Mouse (Mus musculus): ENCODE results near the gene Maml2. TPM values are rescaled to one million over a fixed set of nuclear protein-coding genes. Genes with fewer than 3 reads are reported as not detected.

Maml2 gene
- polyA plus RNA-seq, 1 experiment: 1.3 TPM

- H3ac ChIP-seq (ENCODE audit: control insufficient read depth, insufficient read length): no peak overlapping the region
- no peaks in the 10 kb centered on the region for H3K27me3 ChIP-seq (ENCODE audit: control insufficient read depth, insufficient read depth, insufficient read length)
- no peak overlapping the region for H3K4me2 ChIP-seq (ENCODE audit: low read depth)
- no peak for TF ChIP-seq REST (IDR thresholded peaks at IDR 0.05; ENCODE audit: insufficient read depth, insufficient read length)
- TF ChIP-seq E2F4 (IDR thresholded peaks at IDR 0.05; ENCODE audit: insufficient read depth): no peak
- TF ChIP-seq POLR2AphosphoS2 (IDR thresholded peaks at IDR 0.05; ENCODE audit: insufficient read length, low read depth): no peak
- TF ChIP-seq POLR2A (IDR thresholded peaks at IDR 0.05; ENCODE audit: insufficient read length, low read depth): no peak
- no peak for TF ChIP-seq CEBPB (IDR thresholded peaks at IDR 0.05; ENCODE audit: insufficient read depth, poor library complexity, severe bottlenecking)
- no peak for TF ChIP-seq MYOG (IDR thresholded peaks at IDR 0.05; ENCODE audit: control insufficient read depth in 1 of 3, insufficient read depth in 1 of 3, insufficient read length in 2 of 3, low read depth in 2 of 3)
- TF ChIP-seq USF1 (IDR thresholded peaks at IDR 0.05; ENCODE audit: low read depth): no peak
- no peak for TF ChIP-seq TCF3 (IDR thresholded peaks at IDR 0.05; ENCODE audit: insufficient read length, low read depth)
- no peak for TF ChIP-seq MYOD1 (IDR thresholded peaks at IDR 0.05; ENCODE audit: control insufficient read depth in 1 of 3, insufficient read length in 2 of 3, low read depth in 2 of 3)
- no peak for TF ChIP-seq MAX (IDR thresholded peaks at IDR 0.05; ENCODE audit: low read depth)
- TF ChIP-seq SRF (IDR thresholded peaks at IDR 0.05; ENCODE audit: control insufficient read depth, insufficient read length, low read depth): no peak
- TF ChIP-seq TCF12 (IDR thresholded peaks at IDR 0.05; ENCODE audit: insufficient read depth, poor library complexity, severe bottlenecking): no peak
- no peak overlapping the region for H3K4me3 ChIP-seq
- H3K79me2 ChIP-seq (ENCODE audit: control insufficient read depth, insufficient read depth): no peaks in the 10 kb centered on the region
- H3K36me3 ChIP-seq (ENCODE audit: control insufficient read depth, insufficient read depth): no peaks in the 10 kb centered on the region
These were observed 238.9 kb downstream of the Maml2 start for GRCm38 (mm10) chr9:13536419-13537261.

- no peak overlapping the region for H3K4me3 ChIP-seq
- no peak overlapping the region for H3ac ChIP-seq (ENCODE audit: control insufficient read depth, insufficient read length)
- H3K4me2 ChIP-seq (ENCODE audit: low read depth): no peak overlapping the region
- no peak for TF ChIP-seq POLR2AphosphoS2 (IDR thresholded peaks at IDR 0.05; ENCODE audit: insufficient read length, low read depth)
- no peak for TF ChIP-seq MYOG (IDR thresholded peaks at IDR 0.05; ENCODE audit: control insufficient read depth in 1 of 3, insufficient read depth in 1 of 3, insufficient read length in 2 of 3, low read depth in 2 of 3)
- no peak for TF ChIP-seq REST (IDR thresholded peaks at IDR 0.05; ENCODE audit: insufficient read depth, insufficient read length)
- TF ChIP-seq MYOD1 (IDR thresholded peaks at IDR 0.05; ENCODE audit: control insufficient read depth in 1 of 3, insufficient read length in 2 of 3, low read depth in 2 of 3): no peak
- TF ChIP-seq USF1 (IDR thresholded peaks at IDR 0.05; ENCODE audit: low read depth): no peak
- no peak for TF ChIP-seq TCF12 (IDR thresholded peaks at IDR 0.05; ENCODE audit: insufficient read depth, poor library complexity, severe bottlenecking)
- TF ChIP-seq E2F4 (IDR thresholded peaks at IDR 0.05; ENCODE audit: insufficient read depth): no peak
- no peak for TF ChIP-seq POLR2A (IDR thresholded peaks at IDR 0.05; ENCODE audit: insufficient read length, low read depth)
- no peak for TF ChIP-seq SRF (IDR thresholded peaks at IDR 0.05; ENCODE audit: control insufficient read depth, insufficient read length, low read depth)
- TF ChIP-seq TCF3 (IDR thresholded peaks at IDR 0.05; ENCODE audit: insufficient read length, low read depth): no peak
- H3K36me3 ChIP-seq (ENCODE audit: control insufficient read depth, insufficient read depth): no peaks in the 10 kb centered on the region
- no peaks in the 10 kb centered on the region for H3K27me3 ChIP-seq (ENCODE audit: control insufficient read depth, insufficient read depth, insufficient read length)
- no peaks in the 10 kb centered on the region for H3K79me2 ChIP-seq (ENCODE audit: control insufficient read depth, insufficient read depth)
These were observed 240.4 kb downstream of the Maml2 start for GRCm38 (mm10) chr9:13538200-13538599.

- no peak overlapping the region for H3ac ChIP-seq (ENCODE audit: control insufficient read depth, insufficient read length)
- no peak overlapping the region for H3K4me3 ChIP-seq
- H3K36me3 ChIP-seq (ENCODE audit: control insufficient read depth, insufficient read depth): no peaks in the 10 kb centered on the region
- H3K27me3 ChIP-seq (ENCODE audit: control insufficient read depth, insufficient read depth, insufficient read length): no peaks in the 10 kb centered on the region
- H3K79me2 ChIP-seq (ENCODE audit: control insufficient read depth, insufficient read depth): no peaks in the 10 kb centered on the region
- no peak for TF ChIP-seq POLR2AphosphoS2 (IDR thresholded peaks at IDR 0.05; ENCODE audit: insufficient read length, low read depth)
- no peak for TF ChIP-seq TCF12 (IDR thresholded peaks at IDR 0.05; ENCODE audit: insufficient read depth, poor library complexity, severe bottlenecking)
- TF ChIP-seq E2F4 (IDR thresholded peaks at IDR 0.05; ENCODE audit: insufficient read depth): no peak
- no peak for TF ChIP-seq TCF3 (IDR thresholded peaks at IDR 0.05; ENCODE audit: insufficient read length, low read depth)
- no peak for TF ChIP-seq CEBPB (IDR thresholded peaks at IDR 0.05; ENCODE audit: insufficient read depth, poor library complexity, severe bottlenecking)
- TF ChIP-seq MAX (IDR thresholded peaks at IDR 0.05; ENCODE audit: low read depth): no peak
- TF ChIP-seq REST (IDR thresholded peaks at IDR 0.05; ENCODE audit: insufficient read depth, insufficient read length): no peak
- TF ChIP-seq MYOD1 (IDR thresholded peaks at IDR 0.05; ENCODE audit: control insufficient read depth in 1 of 3, insufficient read length in 2 of 3, low read depth in 2 of 3): no peak
- TF ChIP-seq POLR2A (IDR thresholded peaks at IDR 0.05; ENCODE audit: insufficient read length, low read depth): no peak
- no peak for TF ChIP-seq MYOG (IDR thresholded peaks at IDR 0.05; ENCODE audit: control insufficient read depth in 1 of 3, insufficient read depth in 1 of 3, insufficient read length in 2 of 3, low read depth in 2 of 3)
- no peak for TF ChIP-seq USF1 (IDR thresholded peaks at IDR 0.05; ENCODE audit: low read depth)
- H3K4me2 ChIP-seq (ENCODE audit: low read depth): no peak overlapping the region
These were observed 241.8 kb downstream of the Maml2 start for GRCm38 (mm10) chr9:13539535-13539934.

GRCm38 (mm10) chr9:13540227-13540626 is 242.5 kb downstream of the Maml2 start:
- Histone ChIP-seq H3ac (ENCODE audit: control insufficient read depth, insufficient read length) (no peak overlapping the region), H3K36me3 (ENCODE audit: control insufficient read depth, insufficient read depth) (no peaks in the 10 kb centered on the region), H3K4me2 (ENCODE audit: low read depth) (no peak overlapping the region), H3K27me3 (ENCODE audit: control insufficient read depth, insufficient read depth, insufficient read length) (no peaks in the 10 kb centered on the region), H3K4me3 (no peak overlapping the region), H3K79me2 (ENCODE audit: control insufficient read depth, insufficient read depth) (no peaks in the 10 kb centered on the region)
- TF ChIP-seq E2F4 (IDR thresholded peaks at IDR 0.05; ENCODE audit: insufficient read depth): no peak
- no peak for TF ChIP-seq CEBPB (IDR thresholded peaks at IDR 0.05; ENCODE audit: insufficient read depth, poor library complexity, severe bottlenecking)
- no peak for TF ChIP-seq TCF3 (IDR thresholded peaks at IDR 0.05; ENCODE audit: insufficient read length, low read depth)
- TF ChIP-seq REST (IDR thresholded peaks at IDR 0.05; ENCODE audit: insufficient read depth, insufficient read length): no peak
- TF ChIP-seq TCF12 (IDR thresholded peaks at IDR 0.05; ENCODE audit: insufficient read depth, poor library complexity, severe bottlenecking): no peak
- no peak for TF ChIP-seq POLR2A (IDR thresholded peaks at IDR 0.05; ENCODE audit: insufficient read length, low read depth)
